ENCODE assay signal across 17 mouse cellular contexts in genomic region chr16:49303612-49304307, GRCm38 (mm10).
"Had no signal": no experiment of that assay in that cellular context is flagged by ENCODE, and none has a peak within 500 bp of the region (broad histone marks: within the 10 kb centered on the region; RNA-seq: fewer than 3 reads in every experiment).

No protein-coding gene starts in this region.

- H3K4me2 ChIP-seq: liver, embryonic 13.5 days; stomach, embryonic 15.5 days had no signal

- H3K27ac ChIP-seq: kidney, postnatal 0 days; layer of hippocampus, adult 2 months; left cerebral cortex, adult 2 months; liver, embryonic 13.5 days; stomach, embryonic 15.5 days had no signal

- H3K9ac ChIP-seq: liver, embryonic 13.5 days; stomach, embryonic 15.5 days had no signal

- H3K4me3 ChIP-seq: layer of hippocampus, adult 2 months; left cerebral cortex, adult 2 months; liver, embryonic 13.5 days; stomach, embryonic 15.5 days had no signal

- H3K4me1 ChIP-seq: liver, embryonic 13.5 days; stomach, embryonic 15.5 days had no signal

- H3K27me3 ChIP-seq: liver, embryonic 13.5 days; stomach, embryonic 15.5 days had no signal

- H3K9me3 ChIP-seq: liver, embryonic 13.5 days; stomach, embryonic 15.5 days had no signal

- ATAC-seq: intestine, postnatal 0 days had no signal

- H3K36me3 ChIP-seq: liver, embryonic 13.5 days; stomach, embryonic 15.5 days had no signal

- DNase-seq: kidney, adult 2 months; kidney, postnatal 25 days; layer of hippocampus, adult 9-11 months; layer of hippocampus, postnatal 36 days; liver, embryonic 13.5 days; lung, adult 2 months; lung, postnatal 14 days; lung, postnatal 4 days; midbrain, embryonic 14.5 days; right cerebral cortex, postnatal 25 days; spleen, adult 18-20 months; thymus, postnatal 25 days had no signal
